ENCODE assay signal across 25 mouse cellular contexts in genomic region chr9:60983246-60983645, GRCm38 (mm10).
A peak's percentile ranks its signal among the peaks of the same experiment; 100 is the strongest.
DNase-seq lines count a peak whose midpoint lies in the region; ATAC-seq lines count a peak whose summit lies in the region.
"Had no signal": no experiment of that assay in that cellular context is flagged by ENCODE, and none has a peak within 500 bp of the region (broad histone marks: within the 10 kb centered on the region; RNA-seq: fewer than 3 reads in every experiment).

No protein-coding gene starts in this region.

- ATAC-seq in limb, embryonic 12.5 days (ENCODE audit: insufficient number of reproducible peaks, insufficient read depth, low FRiP score, low TSS enrichment, low read depth): no peak
- ATAC-seq: forebrain, embryonic 14.5 days; forebrain, postnatal 0 days; hindbrain, embryonic 16.5 days; inflammation-experienced regulatory T-cells, adult 6 months; Patski had no signal

- H3K4me2 ChIP-seq in limb, embryonic 12.5 days: 0 out of 2 replicates have a peak overlapping the region, but pooled peaks have one; percentile 16
- H3K4me2 ChIP-seq: heart, embryonic 12.5 days; heart, embryonic 15.5 days; hindbrain, embryonic 12.5 days had no signal

- H3K9me3 ChIP-seq in embryonic facial prominence, embryonic 10.5 days: peaks cover 3% of the 10 kb centered on the region; the same call in 1 of the 2 replicates
- no peaks in the 10 kb centered on the region for H3K9me3 ChIP-seq in limb, embryonic 12.5 days
- H3K9me3 ChIP-seq: G1E; heart, embryonic 12.5 days; heart, embryonic 15.5 days; hindbrain, embryonic 12.5 days had no signal

- H3K27me3 ChIP-seq in embryonic facial prominence, embryonic 10.5 days (replicated peaks; ENCODE audit: low read depth, poor library complexity, severe bottlenecking): peaks cover 30% of the 10 kb centered on the region
- H3K27me3 ChIP-seq in limb, embryonic 12.5 days: peaks cover 38% of the 10 kb centered on the region
- H3K27me3 ChIP-seq: Patski had no signal

- 0 out of 2 replicates have a peak overlapping the region, but pooled peaks have one; percentile 4 for H3K27ac ChIP-seq in embryonic facial prominence, embryonic 10.5 days (replicated peaks)
- no peak overlapping the region for H3K27ac ChIP-seq in limb, embryonic 12.5 days
- H3K27ac ChIP-seq: heart, embryonic 15.5 days; hindbrain, embryonic 12.5 days had no signal

- H3K36me3 ChIP-seq in embryonic facial prominence, embryonic 10.5 days (replicated peaks): no peaks in the 10 kb centered on the region
- H3K36me3 ChIP-seq in limb, embryonic 12.5 days: no peaks in the 10 kb centered on the region
- H3K36me3 ChIP-seq: G1E; heart, embryonic 12.5 days; heart, embryonic 15.5 days; hindbrain, embryonic 12.5 days had no signal

- H3K4me3 ChIP-seq in embryonic facial prominence, embryonic 10.5 days: no peak overlapping the region
- H3K4me3 ChIP-seq in limb, embryonic 12.5 days (replicated peaks): no peak overlapping the region
- H3K4me3 ChIP-seq: heart, embryonic 12.5 days; heart, embryonic 15.5 days; hindbrain, embryonic 12.5 days had no signal

- peaks cover 20% of the 10 kb centered on the region for H3K4me1 ChIP-seq in embryonic facial prominence, embryonic 10.5 days
- peaks cover 16% of the 10 kb centered on the region for H3K4me1 ChIP-seq in limb, embryonic 12.5 days (replicated peaks)
- H3K4me1 ChIP-seq: heart, embryonic 12.5 days; heart, embryonic 15.5 days had no signal

- 39% methylated on average over 5 of the region's 5 CpGs for WGBS in embryonic facial prominence, embryonic 10.5 days
- 25% methylated on average over 5 of the region's 5 CpGs for WGBS in limb, embryonic 12.5 days

- peak; percentile 54 for DNase-seq in embryo, embryonic 10.5 days (ENCODE audit: low spot score)
- no peak for DNase-seq in embryo, embryonic 11 days
- no peak for DNase-seq in embryonic facial prominence, embryonic 10.5 days (ENCODE audit: low spot score)
- DNase-seq in hindlimb bud, embryonic 11.5 days (ENCODE audit: extremely low spot score, low read depth, low spot score): peak; percentile 81
- DNase-seq in testis, postnatal 10 days (ENCODE audit: low spot score): no peak
- DNase-seq in spleen, postnatal 10 days (ENCODE audit: low spot score in 2 of 2): no peak
- DNase-seq: adrenal gland, postnatal 10 days; adrenal gland, postnatal 36 days; B cell, adult 2 months; cerebellum, adult 2 months; cerebellum, adult 9-11 months; cerebellum, postnatal 25 days; gastrocnemius, postnatal 25 days; heart, postnatal 10 days; heart, postnatal 4 days had no signal

- H3K9ac ChIP-seq in limb, embryonic 12.5 days (replicated peaks): no peak overlapping the region
- H3K9ac ChIP-seq: forebrain, postnatal 0 days; heart, embryonic 12.5 days; heart, embryonic 15.5 days; hindbrain, embryonic 12.5 days had no signal

Comparison
In these comparisons a context has a peak if more than half of its experiments do, and no peak if none do; other contexts are left out.
1. DNase-seq: peak in embryo, embryonic 10.5 days (single experiment) and hindlimb bud, embryonic 11.5 days (single experiment); none in embryo, embryonic 11 days (single experiment), embryonic facial prominence, embryonic 10.5 days (single experiment), testis, postnatal 10 days (single experiment) and spleen, postnatal 10 days (0 of 2).